38 mouse cellular contexts compared by ENCODE assay signal in genomic region chr3:87359215-87359614, GRCm38 (mm10). TPM values are rescaled to one million over a fixed set of nuclear protein-coding genes. Genes with fewer than 3 reads are reported as not detected.
"Had no signal": no experiment of that assay in that cellular context is flagged by ENCODE, and none has a peak within 500 bp of the region (broad histone marks: within the 10 kb centered on the region; RNA-seq: fewer than 3 reads in every experiment).

No protein-coding gene starts in this region.

- H3K4me1 ChIP-seq: limb, embryonic 10.5 days; limb, embryonic 12.5 days; limb, embryonic 13.5 days; limb, embryonic 15.5 days; liver, embryonic 12.5 days; liver, embryonic 13.5 days; liver, embryonic 15.5 days; lung, embryonic 15.5 days; megakaryocyte, embryonic 14.5 days; midbrain, embryonic 10.5 days; midbrain, embryonic 12.5 days; midbrain, embryonic 13.5 days; midbrain, embryonic 15.5 days had no signal

- H3K9me3 ChIP-seq: limb, embryonic 10.5 days; limb, embryonic 12.5 days; limb, embryonic 13.5 days; limb, embryonic 15.5 days; liver, embryonic 12.5 days; liver, embryonic 13.5 days; liver, embryonic 15.5 days; lung, embryonic 15.5 days; megakaryocyte, embryonic 14.5 days; midbrain, embryonic 10.5 days; midbrain, embryonic 12.5 days; midbrain, embryonic 13.5 days; midbrain, embryonic 15.5 days had no signal

- H3K9ac ChIP-seq: limb, embryonic 12.5 days; limb, embryonic 13.5 days; limb, embryonic 15.5 days; liver, embryonic 12.5 days; liver, embryonic 13.5 days; liver, embryonic 14.5 days; liver, embryonic 15.5 days; liver, postnatal 0 days; lung, embryonic 14.5 days; lung, embryonic 15.5 days; midbrain, embryonic 12.5 days; midbrain, embryonic 13.5 days; midbrain, embryonic 15.5 days had no signal

- H3K4me3 ChIP-seq: left cerebral cortex, adult 2 months; limb, embryonic 10.5 days; limb, embryonic 12.5 days; limb, embryonic 13.5 days; limb, embryonic 15.5 days; liver, embryonic 12.5 days; liver, embryonic 13.5 days; liver, embryonic 15.5 days; lung, embryonic 15.5 days; megakaryocyte, embryonic 14.5 days; midbrain, embryonic 10.5 days; midbrain, embryonic 12.5 days; midbrain, embryonic 13.5 days; midbrain, embryonic 15.5 days; myocyte had no signal

- H3K4me2 ChIP-seq: limb, embryonic 12.5 days; limb, embryonic 13.5 days; limb, embryonic 15.5 days; liver, embryonic 11.5 days; liver, embryonic 12.5 days; liver, embryonic 13.5 days; liver, embryonic 15.5 days; lung, embryonic 14.5 days; lung, embryonic 15.5 days; midbrain, embryonic 11.5 days; midbrain, embryonic 12.5 days; midbrain, embryonic 13.5 days; midbrain, embryonic 15.5 days had no signal

- H3K27me3 ChIP-seq: limb, embryonic 12.5 days; limb, embryonic 13.5 days; limb, embryonic 15.5 days; liver, embryonic 12.5 days; liver, embryonic 13.5 days; liver, embryonic 15.5 days; lung, embryonic 15.5 days; midbrain, embryonic 12.5 days; midbrain, embryonic 13.5 days; midbrain, embryonic 15.5 days had no signal

- H3K27ac ChIP-seq: left cerebral cortex, adult 2 months; limb, embryonic 10.5 days; limb, embryonic 12.5 days; limb, embryonic 13.5 days; limb, embryonic 15.5 days; liver, embryonic 12.5 days; liver, embryonic 13.5 days; liver, embryonic 14.5 days; liver, embryonic 15.5 days; lung, embryonic 15.5 days; macrophage; midbrain, embryonic 10.5 days; midbrain, embryonic 12.5 days; midbrain, embryonic 13.5 days; midbrain, embryonic 15.5 days had no signal

- H3K36me3 ChIP-seq: limb, embryonic 10.5 days; limb, embryonic 12.5 days; limb, embryonic 13.5 days; limb, embryonic 15.5 days; liver, embryonic 12.5 days; liver, embryonic 13.5 days; liver, embryonic 15.5 days; lung, embryonic 15.5 days; midbrain, embryonic 10.5 days; midbrain, embryonic 12.5 days; midbrain, embryonic 13.5 days; midbrain, embryonic 15.5 days had no signal

- DNase-seq: left cerebral cortex, postnatal 4 days; liver, embryonic 13.5 days; liver, postnatal 0 days; lung, adult 18-20 months; lung, adult 2 months; lung, embryonic 14.5 days; lung, postnatal 10 days; lung, postnatal 14 days; lung, postnatal 36 days; lung, postnatal 4 days; midbrain, embryonic 14.5 days had no signal

RNA-seq across cellular contexts. Expression of gene Cd5l, which starts 1.5 kb away (rescaled TPM):
- total RNA-seq: left cerebral cortex, adult 2 months; left cerebral cortex, adult 8-10 months; left cerebral cortex, postnatal 10 days; left cerebral cortex, postnatal 14 days; left cerebral cortex, postnatal 25 days; left cerebral cortex, postnatal 36 days; left cerebral cortex, postnatal 4 days; megakaryocyte-erythroid progenitor cell, adult 5-6 weeks; midbrain, postnatal 0 days; monocyte, adult 5-6 weeks had no signal
- polyA plus RNA-seq: limb, embryonic 10.5 days; limb, embryonic 12.5 days; midbrain, embryonic 10.5 days; midbrain, embryonic 13.5 days; midbrain, embryonic 14.5 days; midbrain, postnatal 0 days; myocyte; neural tube, embryonic 11.5 days had no signal

RNA-seq across cellular contexts. Expression of gene Fcrl1, which starts 17.0 kb away (rescaled TPM):
- total RNA-seq: left cerebral cortex, postnatal 4 days; midbrain, postnatal 0 days had no signal
- polyA plus RNA-seq: limb, embryonic 10.5 days; limb, embryonic 12.5 days; lung, embryonic 14.5 days; lung, embryonic 15.5 days; midbrain, embryonic 10.5 days; midbrain, embryonic 11.5 days; midbrain, embryonic 15.5 days; myocyte; neural tube, embryonic 11.5 days had no signal
